Mouse (Mus musculus): ENCODE data around the gene Tlx3.

Gene Tlx3

GRCm38 (mm10) chr11:33203383-33204328 lies at the start of gene Tlx3:
TSS of gene Tlx3 (minus strand) at chr11:33203589.
- no peak for DNase-seq (ENCODE audit: low spot score)

GRCm38 (mm10) chr11:33240295-33240694 lies 36.9 kb upstream of the Tlx3 start:
- DNase-seq (ENCODE audit: low spot score) = no peak

GRCm38 (mm10) chr11:33234134-33234533 lies 30.7 kb upstream of the Tlx3 start:
- DNase-seq (ENCODE audit: low spot score) = no peak

- DNase-seq (ENCODE audit: low spot score) = no peak
Measured at GRCm38 (mm10) chr11:33232056-33232455, 28.7 kb upstream of the Tlx3 start.

- DNase-seq (ENCODE audit: low spot score) = no peak
Measured at GRCm38 (mm10) chr11:33228186-33228585, 24.8 kb upstream of the Tlx3 start.

- DNase-seq (ENCODE audit: low spot score) = no peak
Measured at GRCm38 (mm10) chr11:33226516-33226915, 23.1 kb upstream of the Tlx3 start.

- DNase-seq (ENCODE audit: low spot score) = no peak
Measured at GRCm38 (mm10) chr11:33221566-33222365, 18.4 kb upstream of the Tlx3 start.

GRCm38 (mm10) chr11:33220763-33221162 lies 17.4 kb upstream of the Tlx3 start:
- no peak for DNase-seq (ENCODE audit: low spot score)

GRCm38 (mm10) chr11:33217384-33218079 lies 14.1 kb upstream of the Tlx3 start:
- DNase-seq (ENCODE audit: low spot score) = no peak

- no peak for DNase-seq (ENCODE audit: low spot score)
Measured at GRCm38 (mm10) chr11:33207411-33207810, 4.0 kb upstream of the Tlx3 start.

GRCm38 (mm10) chr11:33204966-33205365 lies 1.6 kb upstream of the Tlx3 start:
- DNase-seq (ENCODE audit: low spot score) = no peak

GRCm38 (mm10) chr11:33204329-33204705 lies 928 bp upstream of the Tlx3 start:
- no peak for DNase-seq (ENCODE audit: low spot score)

- no peak for DNase-seq (ENCODE audit: low spot score)
Measured at GRCm38 (mm10) chr11:33202972-33203371, 417 bp downstream of the Tlx3 start.

GRCm38 (mm10) chr11:33202296-33202695 lies 1.1 kb downstream of the Tlx3 start:
- DNase-seq (ENCODE audit: low spot score) = no peak

GRCm38 (mm10) chr11:33201626-33202010 lies 1.8 kb downstream of the Tlx3 start:
- no peak for DNase-seq (ENCODE audit: low spot score)

GRCm38 (mm10) chr11:33200764-33201625 lies 2.4 kb downstream of the Tlx3 start:
- DNase-seq (ENCODE audit: low spot score) = no peak

- DNase-seq (ENCODE audit: low spot score) = no peak
Measured at GRCm38 (mm10) chr11:33199906-33200763, 3.3 kb downstream of the Tlx3 start.

GRCm38 (mm10) chr11:33199117-33199514 lies 4.3 kb downstream of the Tlx3 start:
- DNase-seq (ENCODE audit: low spot score) = no peak

GRCm38 (mm10) chr11:33198351-33199116 lies 4.9 kb downstream of the Tlx3 start:
- DNase-seq (ENCODE audit: low spot score) = no peak

- DNase-seq (ENCODE audit: low spot score) = no peak
Measured at GRCm38 (mm10) chr11:33197673-33198072, 5.7 kb downstream of the Tlx3 start.
